Mouse (Mus musculus) ovary, postnatal 14 days (tissue): Measurements from ENCODE around the gene Polr2i.
"Not testable (repeated sequence)": the region's sequence is repeated elsewhere in the genome, so short reads cannot be mapped to it uniquely, and the experiment has no call there.

ENCODE experiments used
- DNase-seq: peaks from one replicate; pipeline ENCODE4 v3.0.0; 2022; ENCODE audit warnings: low spot score

The Polr2i gene

DNA sequence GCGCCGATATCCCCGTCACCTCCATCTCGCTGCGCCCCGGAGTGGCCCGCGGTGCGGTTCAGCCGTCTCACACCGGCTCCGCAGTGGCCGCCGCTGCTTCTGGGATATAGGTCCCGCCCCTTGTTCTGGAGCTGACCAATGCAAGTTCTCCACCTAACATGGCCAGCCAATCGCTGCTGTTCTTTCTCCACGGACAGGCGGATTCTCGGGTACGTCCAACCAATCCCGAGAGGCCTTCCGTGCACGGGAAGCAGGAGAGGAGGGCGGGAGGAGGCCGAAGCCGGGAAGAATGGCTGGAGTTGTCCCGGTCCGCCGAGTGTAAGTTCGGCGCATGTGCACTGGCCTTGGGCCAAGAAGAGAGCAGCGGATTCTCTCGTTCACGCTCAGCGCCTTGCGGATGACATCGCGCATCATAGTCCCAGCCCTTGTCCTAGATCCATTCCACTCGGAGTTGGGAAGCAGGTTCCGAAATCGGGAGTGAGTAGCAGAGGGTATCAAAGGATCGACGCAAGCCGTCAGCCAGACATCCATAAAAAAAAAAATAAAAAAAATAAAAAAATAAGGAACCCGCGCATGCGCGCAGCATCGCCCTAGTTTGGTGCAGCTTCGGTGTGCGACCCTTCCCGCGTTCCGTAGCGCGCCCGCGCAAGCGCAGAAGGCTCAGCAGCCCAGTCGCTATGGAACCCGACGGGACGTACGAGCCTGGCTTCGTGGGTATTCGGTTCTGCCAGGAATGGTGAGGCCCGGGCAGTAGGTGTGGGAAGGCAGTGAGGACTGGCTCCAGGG, at the start of gene Polr2i, which contains the start of gene Tbcb:
Gene Polr2i, plus strand, starts transcription at position 280 of the 786 bp plus-strand sequence.
Gene Tbcb, minus strand, starts transcription at position 604 of the 786 bp plus-strand sequence.
- peak; percentile 94 for DNase-seq

DNA sequence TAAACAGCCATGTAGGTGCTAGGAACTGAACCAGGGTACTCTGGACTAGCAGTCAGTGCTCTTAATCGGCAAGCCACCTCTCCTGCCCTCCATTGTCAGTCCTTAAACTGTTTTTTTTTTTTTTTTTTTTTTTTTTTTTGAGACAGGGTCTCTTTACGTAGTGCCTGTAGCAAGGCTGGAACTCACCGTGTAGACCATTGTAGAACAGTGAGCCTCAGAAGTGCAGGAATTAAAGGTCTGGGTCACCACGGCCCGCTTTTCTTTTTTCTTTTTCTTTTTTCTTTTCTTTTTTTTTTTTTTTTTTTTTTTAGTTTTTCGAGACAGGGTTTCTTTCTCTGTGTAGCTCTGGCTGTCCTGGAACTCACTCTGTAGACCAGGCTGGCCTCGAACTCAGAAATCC, 48.6 kb upstream of the Polr2i start:
- DNase-seq, result not testable (repeated sequence)

GRCm38 (mm10) chr7:30183879-30184289, 47.9 kb upstream of the Polr2i start, which contains the start of gene Cox7a1:
Cox7a1 (plus strand) TSS chr7:30184144.
- DNase-seq, result peak; percentile 66

GRCm38 (mm10) chr7:30184641-30185348, 47.0 kb upstream of the Polr2i start:
- no peak for DNase-seq

DNA sequence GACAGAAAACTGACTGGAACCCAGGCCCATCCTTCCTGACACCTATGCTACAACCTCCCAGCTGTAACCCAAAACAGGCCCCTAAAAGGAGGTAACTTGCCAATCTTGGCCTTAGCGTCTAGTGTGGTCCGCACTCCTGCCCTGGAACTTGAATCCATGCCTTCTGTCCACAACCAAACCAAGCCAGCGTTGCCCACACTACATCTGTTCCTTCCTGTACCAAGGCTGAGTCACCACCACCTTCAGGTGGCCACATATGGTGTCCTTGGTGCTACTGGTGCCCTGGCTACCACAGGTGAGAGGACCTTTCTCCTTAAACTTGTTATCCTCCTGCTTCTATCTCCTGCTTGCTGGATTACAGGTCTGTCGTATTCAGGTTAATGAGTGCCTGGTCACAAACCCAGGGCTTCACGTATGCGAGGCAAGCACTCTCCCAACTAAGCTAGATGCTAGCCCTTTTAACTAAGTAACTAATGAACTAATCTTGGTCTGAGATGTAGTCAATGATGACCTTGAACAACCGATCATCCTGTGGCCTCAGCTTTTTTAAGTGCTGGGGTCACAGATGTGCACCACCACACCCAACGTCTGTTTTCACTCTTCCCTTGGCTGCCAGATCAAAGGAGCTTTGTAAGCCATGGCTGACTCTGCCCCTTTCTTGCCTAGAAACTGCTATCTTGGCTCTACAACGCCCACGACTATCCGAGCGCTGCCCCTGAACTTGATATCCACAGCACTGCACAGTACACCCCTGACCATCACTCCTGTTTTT, 43.2 kb upstream of the Polr2i start:
- no peak for DNase-seq

GRCm38 (mm10) chr7:30189116-30189491, 42.6 kb upstream of the Polr2i start:
- no peak for DNase-seq

GRCm38 (mm10) chr7:30192088-30192487, 39.7 kb upstream of the Polr2i start:
- no peak for DNase-seq

GRCm38 (mm10) chr7:30193013-30193412, 38.7 kb upstream of the Polr2i start:
- no peak for DNase-seq

DNA sequence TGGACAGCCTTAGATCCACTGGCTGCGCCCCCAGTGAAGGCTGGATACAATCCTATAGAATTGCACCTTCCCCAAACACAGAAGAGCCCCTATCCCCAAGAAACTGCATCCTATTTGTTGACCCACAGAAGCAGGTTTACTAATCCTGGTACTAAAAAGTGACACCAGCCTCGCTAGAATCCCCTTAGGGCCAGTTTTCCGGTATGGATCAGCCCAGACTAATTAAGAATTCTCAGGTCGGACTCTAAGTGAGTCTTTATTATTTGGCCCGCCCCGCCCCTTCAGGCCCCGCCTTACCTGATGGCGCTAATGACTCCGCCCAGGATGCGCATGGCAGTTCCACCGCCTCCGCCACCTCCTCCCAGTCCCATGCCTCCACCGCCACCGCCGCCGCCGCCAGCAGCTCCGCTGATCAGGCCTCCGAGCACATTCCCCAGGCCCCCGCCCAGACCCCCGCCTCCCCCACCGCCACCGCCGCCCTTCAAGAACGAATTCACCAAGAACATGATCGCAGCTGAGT, 38.1 kb upstream of the Polr2i start:
- peak; percentile 51 for DNase-seq

DNA sequence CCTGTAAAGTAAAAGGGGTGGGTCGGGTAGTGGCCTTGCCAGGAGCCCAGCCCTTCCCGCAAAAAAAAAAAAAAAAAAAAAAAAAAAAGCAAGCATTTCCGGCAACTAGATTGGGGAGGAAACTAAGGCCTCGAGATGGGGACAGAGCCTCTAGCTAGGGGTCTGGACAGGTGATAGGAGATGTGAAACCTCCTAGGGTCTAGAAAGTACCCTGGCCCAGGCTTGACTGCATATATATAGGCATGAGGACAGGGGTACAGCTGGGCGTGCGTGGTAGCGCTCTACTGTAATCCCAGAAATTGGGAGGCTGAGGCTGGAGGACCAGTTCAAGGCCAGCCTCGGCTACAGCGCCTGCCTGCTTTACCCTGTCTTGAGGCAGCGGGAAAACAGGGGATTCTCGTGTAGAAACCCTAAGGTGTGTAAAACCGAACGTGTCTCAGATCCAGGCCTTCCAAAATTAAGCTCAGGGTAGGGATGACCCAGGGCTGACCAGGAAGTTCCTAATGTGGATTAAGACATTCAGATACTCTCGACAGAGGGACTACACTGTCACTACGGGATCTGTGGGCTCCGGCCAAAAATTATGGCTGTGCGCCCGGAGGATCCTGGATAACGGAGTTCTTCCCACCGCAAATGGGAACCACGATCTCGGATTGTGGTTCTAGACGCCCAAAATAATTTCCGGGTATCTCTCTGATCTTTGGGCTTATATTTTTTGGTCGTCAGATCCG, 37.5 kb upstream of the Polr2i start:
- no peak for DNase-seq

DNA sequence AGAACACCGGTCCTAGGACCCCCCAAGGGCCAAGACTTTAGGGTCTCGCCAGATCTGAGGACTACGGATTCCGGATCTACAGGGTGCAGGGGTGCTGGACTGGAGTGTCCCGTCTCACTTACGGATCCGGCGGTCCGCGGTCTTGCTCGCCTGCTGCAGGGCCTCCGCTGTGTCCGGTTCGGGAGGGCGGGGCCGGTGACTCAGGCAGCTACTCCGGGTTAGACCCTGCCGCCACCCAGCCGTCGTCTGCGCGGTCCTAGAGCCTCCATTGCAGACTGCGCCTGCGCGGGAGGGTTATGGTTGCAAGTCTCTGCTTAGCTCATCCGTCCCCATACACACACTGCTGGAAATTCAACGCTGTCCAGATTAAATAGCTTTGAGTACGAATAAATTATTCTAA, 36.9 kb upstream of the Polr2i start:
- peak; percentile 86 for DNase-seq

DNA sequence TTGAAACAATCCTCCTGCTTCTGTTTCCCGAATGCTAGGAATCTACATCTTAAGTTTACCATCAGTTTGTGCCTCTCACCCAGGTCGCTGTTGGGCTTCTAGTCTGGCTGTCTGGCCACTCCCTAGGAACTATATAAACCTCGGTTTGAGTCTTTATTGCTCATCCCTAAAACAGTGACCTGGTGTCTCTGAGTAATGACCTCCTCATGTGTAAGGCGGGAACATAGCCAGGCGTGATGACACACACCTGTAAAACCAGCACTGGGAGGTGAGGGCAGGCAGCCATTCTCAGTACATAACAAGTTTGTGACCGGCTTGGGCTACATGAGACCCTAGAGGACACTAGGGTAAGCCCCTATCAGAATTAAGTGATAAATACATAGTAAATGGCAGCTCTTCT, 36.3 kb upstream of the Polr2i start:
- DNase-seq, result no peak

DNA sequence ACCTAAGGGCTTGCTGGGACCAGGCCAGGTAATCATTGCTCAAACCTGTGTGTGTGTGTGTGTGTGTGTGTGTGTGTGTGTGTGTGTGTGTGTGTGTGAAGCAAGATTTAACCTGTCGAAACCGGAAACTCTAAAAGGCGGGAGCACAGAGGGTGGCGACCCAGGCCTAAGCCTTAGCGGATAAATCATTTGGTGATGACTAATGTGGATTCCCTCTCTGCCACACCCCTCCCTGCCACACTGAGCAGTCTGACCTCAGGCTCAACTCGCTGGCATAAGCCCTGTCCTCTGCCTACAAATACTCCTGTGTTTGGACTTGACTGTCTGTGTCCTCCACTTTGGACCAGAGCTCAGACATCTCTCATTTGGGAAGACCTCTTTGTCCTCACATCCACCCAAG, 35.6 kb upstream of the Polr2i start:
- DNase-seq, result no peak

GRCm38 (mm10) chr7:30197592-30198129, 34.1 kb upstream of the Polr2i start:
- DNase-seq, result no peak

DNA sequence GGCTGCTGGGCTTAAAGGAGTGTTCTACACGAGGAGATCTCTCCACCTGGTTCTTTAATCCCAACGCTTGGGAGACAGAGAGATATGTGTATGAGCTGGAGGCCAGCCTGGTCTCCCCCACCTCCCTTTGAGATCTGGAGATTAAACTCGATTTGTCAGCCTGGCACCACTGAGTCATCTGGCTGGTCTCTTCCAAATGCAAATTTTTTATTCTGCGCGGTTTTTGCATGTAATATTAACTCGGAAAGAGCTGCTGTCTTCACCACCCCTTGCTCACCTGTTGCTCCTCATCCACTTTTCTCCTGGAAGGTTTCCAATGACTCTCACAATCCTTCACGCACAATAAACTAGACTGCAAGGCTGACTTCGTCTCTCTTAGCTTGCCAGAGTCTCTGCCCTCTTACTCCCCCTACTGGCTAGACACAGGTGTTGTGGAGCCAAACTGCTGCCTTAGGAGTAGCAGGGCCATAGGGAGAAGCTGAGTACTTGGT, 33.2 kb upstream of the Polr2i start, which contains the start of gene Capns1:
Gene Capns1, minus strand, starts transcription at position 331 of the 491 bp plus-strand sequence.
- DNase-seq, result no peak

DNA sequence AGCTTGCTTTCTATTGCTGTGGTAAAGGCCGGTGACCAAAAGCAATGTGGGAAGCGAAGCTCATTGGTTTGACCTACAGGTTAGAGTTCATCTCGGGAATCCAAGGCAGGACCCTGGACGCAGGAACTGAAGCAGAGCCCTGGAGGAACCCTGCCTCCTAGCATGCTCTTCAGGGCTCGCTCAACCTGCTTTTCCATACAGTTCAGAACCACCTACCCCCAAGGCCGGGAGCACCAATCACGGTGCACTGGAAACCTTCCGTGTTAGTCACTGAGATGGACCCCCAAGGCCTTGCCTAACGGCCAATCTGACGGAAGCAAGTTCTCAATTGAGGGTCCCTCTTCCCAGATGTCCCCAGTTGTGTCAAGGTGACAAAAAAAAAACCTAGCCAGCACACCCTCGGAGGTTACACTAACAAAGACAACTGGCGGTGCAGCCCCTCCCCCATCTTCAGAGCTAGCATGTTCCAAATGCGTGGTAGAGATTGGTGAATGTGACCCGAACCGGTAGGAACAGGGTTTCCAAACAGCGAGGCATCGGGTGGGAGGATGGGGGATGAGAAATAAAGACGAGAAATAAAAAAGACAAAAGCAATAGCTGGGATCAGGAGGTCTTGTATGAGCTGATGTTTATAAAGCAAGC, 32.1 kb upstream of the Polr2i start:
- no peak for DNase-seq

DNA sequence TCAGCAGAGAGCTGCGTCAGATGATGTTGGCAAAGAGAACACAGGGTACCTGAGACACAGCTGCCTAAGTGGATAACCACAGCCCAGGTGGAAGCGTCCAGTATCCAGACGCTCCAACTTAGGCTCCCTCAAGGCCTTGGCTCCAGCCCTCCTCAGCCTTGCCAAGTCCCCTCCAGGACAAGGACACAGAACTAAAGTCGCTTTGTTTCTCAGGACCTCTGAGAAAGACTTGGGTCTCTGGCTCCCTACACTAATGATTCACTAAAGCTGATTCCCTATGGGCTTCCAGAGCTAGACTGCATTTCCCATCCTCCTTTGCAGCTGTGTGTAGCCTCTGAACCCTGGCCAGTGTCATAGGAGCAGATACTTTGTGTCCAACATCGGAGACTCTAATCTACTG, 31.5 kb upstream of the Polr2i start:
- DNase-seq, result no peak

GRCm38 (mm10) chr7:30200661-30201060, 31.1 kb upstream of the Polr2i start:
- not testable (repeated sequence) for DNase-seq

- no peak for DNase-seq
Measured at GRCm38 (mm10) chr7:30202895-30203690, 28.7 kb upstream of the Polr2i start.

DNA sequence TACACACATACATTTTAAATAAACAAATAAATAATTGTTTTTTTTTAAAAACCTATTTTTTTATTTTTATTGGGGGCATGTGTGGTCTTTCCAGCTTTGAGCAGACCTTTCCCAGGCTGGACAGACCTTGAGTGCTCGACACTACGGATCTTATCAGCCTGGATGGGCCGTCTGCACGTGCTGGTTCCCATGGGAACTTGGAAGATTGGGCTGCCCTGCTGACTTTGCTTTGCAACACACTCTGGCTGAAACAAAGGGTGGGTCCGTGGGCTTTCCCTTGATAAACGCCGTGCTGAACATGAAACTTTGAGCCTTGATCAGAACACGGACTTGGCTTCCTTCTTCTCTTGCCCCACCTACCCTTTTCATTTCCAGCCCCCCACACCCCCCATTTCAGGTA, 27.4 kb upstream of the Polr2i start:
- DNase-seq, result no peak
